ENCODE assay signal across 15 mouse cellular contexts in the genomic region with DNA sequence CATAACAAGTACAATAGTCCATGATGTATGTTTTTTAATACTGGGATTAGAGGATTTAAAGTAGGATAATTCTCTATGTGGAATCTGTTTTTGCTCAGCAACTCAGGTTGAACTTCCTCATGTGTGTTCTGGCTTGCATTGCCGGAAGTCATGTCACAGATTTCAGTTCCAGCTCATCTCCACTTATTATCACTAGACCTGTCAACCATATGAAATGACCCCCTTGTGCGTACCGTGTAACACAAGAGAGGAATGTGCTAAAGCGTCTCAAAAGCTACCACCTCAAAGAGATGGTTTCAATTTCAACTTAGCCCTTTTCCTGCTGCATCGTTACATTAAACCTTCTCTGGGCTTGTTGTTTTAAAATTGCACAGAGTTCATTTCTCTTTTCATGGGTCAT.
"Had no signal": no experiment of that assay in that cellular context is flagged by ENCODE, and none has a peak within 500 bp of the region (broad histone marks: within the 10 kb centered on the region; RNA-seq: fewer than 3 reads in every experiment).

No protein-coding gene starts in this region.

- H3K4me1 ChIP-seq: liver, embryonic 15.5 days; midbrain, embryonic 10.5 days; neural tube, embryonic 15.5 days had no signal

- H3K9me3 ChIP-seq: limb, embryonic 10.5 days; liver, embryonic 15.5 days; midbrain, embryonic 10.5 days; neural tube, embryonic 15.5 days had no signal

- DNase-seq: kidney, postnatal 10 days; kidney, postnatal 4 days; lung, adult 2 months; lung, postnatal 36 days; midbrain, embryonic 14.5 days; right cerebral cortex, postnatal 4 days; thymus, postnatal 4 days had no signal

- H3K36me3 ChIP-seq: limb, embryonic 10.5 days; liver, embryonic 15.5 days; midbrain, embryonic 10.5 days; neural tube, embryonic 15.5 days had no signal

- H3K27me3 ChIP-seq: liver, embryonic 15.5 days; neural tube, embryonic 15.5 days had no signal

- H3K4me3 ChIP-seq: layer of hippocampus, adult 2 months; limb, embryonic 10.5 days; liver, embryonic 15.5 days; midbrain, embryonic 10.5 days; myocyte; neural tube, embryonic 15.5 days had no signal

- ATAC-seq: lung, postnatal 0 days had no signal

- H3K4me2 ChIP-seq: liver, embryonic 11.5 days; liver, embryonic 15.5 days; neural tube, embryonic 15.5 days had no signal

- H3K27ac ChIP-seq: layer of hippocampus, adult 2 months; limb, embryonic 10.5 days; liver, embryonic 15.5 days; midbrain, embryonic 10.5 days; neural tube, embryonic 15.5 days had no signal

- H3K9ac ChIP-seq: liver, embryonic 15.5 days; neural tube, embryonic 15.5 days had no signal
